Comparison of ENCODE assay signal across 12 mouse cellular contexts in genomic region chr4:122688975-122689374, GRCm38 (mm10).
"Had no signal": no experiment of that assay in that cellular context is flagged by ENCODE, and none has a peak within 500 bp of the region (broad histone marks: within the 10 kb centered on the region; RNA-seq: fewer than 3 reads in every experiment).

Gene 9530002B09Rik, plus strand, starts transcription at chr4:122689275.

- DNase-seq: retina, postnatal 1 day; right cerebral cortex, adult 18-20 months; right cerebral cortex, postnatal 14 days; right cerebral cortex, postnatal 25 days; right cerebral cortex, postnatal 4 days; spleen, adult 18-20 months; thymus, adult 18-20 months; thymus, adult 2 months; thymus, postnatal 14 days; thymus, postnatal 25 days; thymus, postnatal 36 days; thymus, postnatal 4 days had no signal
